Mouse (Mus musculus) limb, embryonic 13.5 days (tissue): ENCODE results near the gene Rasgef1c. TPM values are rescaled to one million over a fixed set of nuclear protein-coding genes. Genes with fewer than 3 reads are reported as not detected.

Source experiments
- ATAC-seq: fragments of 200-750 bp; cut with Nextera tagmentation; 2 replicates; pipeline ENCODE4 v1.8.0; 2017; ENCODE audit warnings: low read depth, moderate number of reproducible peaks, moderate TSS enrichment; ENCODE audit not compliant: low FRiP score
- H3K27ac ChIP-seq: fragments of 300-500 bp; sonication (generic); 2 replicates; pipeline ENCODE4 v1.5.1; 2015; ENCODE audit warnings: inconsistent platforms, mild to moderate bottlenecking, moderate library complexity
- H3K27me3 ChIP-seq: fragments of 300-500 bp; sonication (generic); 2 replicates; pipeline ENCODE4 v1.6.1; 2015; ENCODE audit warnings: mild to moderate bottlenecking, inconsistent platforms
- H3K36me3 ChIP-seq: fragments of 300-500 bp; sonication (generic); 2 replicates; pipeline ENCODE4 v1.6.1; 2015; ENCODE audit warnings: inconsistent platforms, mild to moderate bottlenecking, moderate library complexity
- H3K4me1 ChIP-seq: fragments of 300-500 bp; sonication (generic); 2 replicates; pipeline ENCODE4 v1.6.1; 2015; ENCODE audit warnings: inconsistent platforms
- H3K4me2 ChIP-seq: fragments of 300-500 bp; sonication (generic); replicated peaks from 2 replicates; pipeline ENCODE4 v1.6.1; 2015; ENCODE audit warnings: inconsistent platforms, mild to moderate bottlenecking, moderate library complexity
- H3K4me3 ChIP-seq: fragments of 300-500 bp; sonication (generic); 2 replicates; pipeline ENCODE4 v1.5.1; 2015; ENCODE audit warnings: moderate library complexity, mild to moderate bottlenecking, inconsistent platforms
- H3K9ac ChIP-seq: fragments of 300-500 bp; sonication (generic); 2 replicates; pipeline ENCODE4 v1.6.1; 2015; ENCODE audit warnings: mild to moderate bottlenecking, inconsistent platforms
- H3K9me3 ChIP-seq: fragments of 300-500 bp; sonication (generic); 2 replicates; pipeline ENCODE4 v1.6.1; 2016; ENCODE audit warnings: inconsistent platforms
- WGBS: fragments of 180-500 bp; shearing (Covaris S2); methylation state at CpG from one replicate; pipeline ENCODE4 v1.1.7; 2015; 5-methylcytosine and 5-hydroxymethylcytosine counted together
- polyA plus RNA-seq: library from polyadenylated mRNA; unstranded; fragments of >200 nt; fragmentation: Nextera tagmentation; extraction: Ambion mirVana; gene quantifications from 2 replicates; pipeline ENCODE4 v1.2.1, GENCODE M21; 2015

Gene Rasgef1c
- polyA plus RNA-seq, 1 experiment from 2014 or later, result 0.27 TPM

DNA sequence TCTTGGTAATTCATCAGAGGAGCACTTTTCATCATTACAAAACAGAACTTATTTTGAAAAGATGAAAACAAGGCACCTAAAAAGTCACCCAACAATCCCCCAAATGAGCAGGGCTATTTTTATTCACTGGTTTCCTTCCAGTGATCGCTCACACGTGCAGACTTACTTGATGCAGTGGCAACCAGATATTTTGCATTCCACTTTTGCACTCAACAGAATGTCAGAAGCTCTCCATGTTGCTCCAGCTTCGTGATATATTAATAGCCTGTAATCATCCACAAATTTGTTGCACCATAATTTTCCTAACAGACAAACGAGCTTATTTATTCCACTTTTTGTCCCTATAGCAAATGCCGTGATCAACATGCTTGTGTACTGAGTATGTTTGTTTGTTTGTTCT, 114.9 kb downstream of the Rasgef1c start:
- H3K27ac ChIP-seq, result no peak overlapping the region
- H3K4me2 ChIP-seq, result no peak overlapping the region
- no peak for ATAC-seq
- 81% methylated on average over 5 of the region's 5 CpGs for WGBS
- H3K27me3 ChIP-seq, result peaks cover 7% of the 10 kb centered on the region; the same call in 1 of the 2 replicates
- no peaks in the 10 kb centered on the region for H3K4me1 ChIP-seq
- no peaks in the 10 kb centered on the region for H3K9me3 ChIP-seq
- H3K36me3 ChIP-seq, result no peaks in the 10 kb centered on the region
- no peak overlapping the region for H3K9ac ChIP-seq
- no peak overlapping the region for H3K4me3 ChIP-seq

DNA sequence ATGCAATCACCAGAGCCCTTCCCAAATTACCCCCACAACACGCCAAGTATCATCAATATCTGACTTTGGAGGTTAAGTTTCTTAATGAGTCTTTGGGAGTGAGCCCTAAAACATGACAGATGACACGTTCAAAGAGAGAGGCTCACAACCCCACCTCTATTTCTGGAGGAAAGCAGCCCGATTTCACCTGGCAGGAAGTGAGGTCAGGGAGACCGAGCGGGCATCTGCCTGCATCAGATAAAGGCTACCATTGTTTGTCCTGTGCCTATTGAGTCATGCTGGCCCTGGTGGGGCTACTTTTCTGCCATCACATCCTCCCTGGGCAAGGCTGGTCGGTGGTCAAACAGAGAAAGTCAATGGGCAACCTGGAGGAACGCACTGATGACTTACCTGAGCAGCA, 115.9 kb downstream of the Rasgef1c start:
- H3K4me3 ChIP-seq, result no peak overlapping the region
- H3K27ac ChIP-seq, result no peak overlapping the region
- H3K9me3 ChIP-seq, result no peaks in the 10 kb centered on the region
- ATAC-seq, result no peak
- H3K4me2 ChIP-seq, result no peak overlapping the region
- peaks cover 8% of the 10 kb centered on the region; the same call in 1 of the 2 replicates for H3K27me3 ChIP-seq
- no peak overlapping the region for H3K9ac ChIP-seq
- 81% methylated on average over 7 of the region's 7 CpGs for WGBS
- H3K36me3 ChIP-seq, result no peaks in the 10 kb centered on the region
- H3K4me1 ChIP-seq, result no peaks in the 10 kb centered on the region

DNA sequence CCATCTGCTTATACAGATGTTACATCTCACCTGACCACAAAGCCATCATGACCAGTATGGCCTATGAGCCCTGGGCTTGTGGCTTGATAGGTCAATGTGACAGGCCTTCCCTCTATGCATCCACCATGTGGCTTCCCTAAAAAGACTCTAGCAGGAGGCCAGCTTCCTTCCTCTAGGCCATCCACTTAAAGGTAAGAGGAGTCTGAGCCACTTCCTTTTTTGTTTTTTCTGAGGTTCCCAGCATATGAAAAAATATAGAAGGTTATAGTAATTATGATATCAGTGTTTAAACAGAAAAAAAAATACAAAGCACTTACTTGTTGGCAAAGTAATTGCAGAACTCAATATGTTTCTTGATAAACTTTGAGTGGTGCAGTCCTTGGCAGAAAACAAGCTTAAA, 117.2 kb downstream of the Rasgef1c start:
- Histone ChIP-seq H3K4me3 (no peak overlapping the region), H3K27me3 (peaks cover 6% of the 10 kb centered on the region; the same call in 1 of the 2 replicates), H3K4me1 (no peaks in the 10 kb centered on the region), H3K27ac (no peak overlapping the region), H3K9ac (no peak overlapping the region), H3K36me3 (no peaks in the 10 kb centered on the region), H3K4me2 (no peak overlapping the region), H3K9me3 (no peaks in the 10 kb centered on the region)
- no peak for ATAC-seq

DNA sequence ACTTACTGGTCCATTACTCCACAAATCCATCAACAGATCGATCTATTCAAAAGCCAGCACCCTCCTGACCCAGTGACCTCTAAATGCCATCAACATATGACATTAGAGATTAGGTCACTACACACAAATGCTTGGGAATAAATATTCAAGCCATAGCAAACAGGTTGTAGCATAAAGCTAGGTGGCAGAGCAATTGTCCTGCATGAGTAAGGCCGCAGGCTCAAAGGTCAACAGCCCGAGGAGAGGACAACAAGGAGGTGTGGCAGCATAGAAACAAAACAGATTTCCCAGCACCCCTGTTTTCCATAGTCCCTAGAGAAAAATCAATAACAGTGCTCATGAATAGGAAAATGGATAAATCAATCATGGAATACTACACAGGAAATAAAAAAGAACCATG, 120.5 kb downstream of the Rasgef1c start:
- no peak for ATAC-seq
- H3K27me3 ChIP-seq, result peaks cover 5% of the 10 kb centered on the region; the same call in 1 of the 2 replicates
- peaks cover 10% of the 10 kb centered on the region for H3K4me1 ChIP-seq
- no peaks in the 10 kb centered on the region for H3K9me3 ChIP-seq
- no peak overlapping the region for H3K27ac ChIP-seq
- H3K36me3 ChIP-seq, result no peaks in the 10 kb centered on the region
- no peak overlapping the region for H3K4me3 ChIP-seq
- H3K4me2 ChIP-seq, result no peak overlapping the region
- H3K9ac ChIP-seq, result no peak overlapping the region
- 78% methylated on average over 3 of the region's 3 CpGs for WGBS

DNA sequence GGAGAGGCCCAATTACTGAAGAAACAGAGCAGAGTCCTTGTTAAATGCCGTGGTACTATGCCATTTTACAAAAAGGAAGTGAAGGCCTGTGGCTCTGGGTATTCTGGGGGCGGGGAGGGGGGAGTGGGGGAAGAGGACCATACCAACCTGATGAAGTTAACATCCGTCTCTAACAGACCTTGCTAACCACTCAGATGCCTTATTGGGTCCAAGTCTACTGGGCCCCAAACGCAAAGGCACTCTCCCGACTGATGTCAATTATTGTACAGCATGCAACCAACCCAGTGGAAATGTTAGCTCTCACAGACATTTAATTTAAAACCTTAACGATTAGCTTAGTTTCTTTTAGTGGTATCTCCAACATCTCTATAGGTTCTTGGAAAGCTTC, 122.8 kb downstream of the Rasgef1c start:
- WGBS, result 60% methylated on average over 6 of the region's 6 CpGs
- Histone ChIP-seq H3K9ac (no peak overlapping the region), H3K9me3 (no peaks in the 10 kb centered on the region), H3K27ac (no peak overlapping the region), H3K4me3 (peak overlapping the region; percentile 94), H3K4me2 (peak overlapping the region; percentile 75), H3K36me3 (no peaks in the 10 kb centered on the region), H3K27me3 (peaks cover 5% of the 10 kb centered on the region; the same call in 1 of the 2 replicates), H3K4me1 (peaks cover 31% of the 10 kb centered on the region)
- no peak for ATAC-seq

DNA sequence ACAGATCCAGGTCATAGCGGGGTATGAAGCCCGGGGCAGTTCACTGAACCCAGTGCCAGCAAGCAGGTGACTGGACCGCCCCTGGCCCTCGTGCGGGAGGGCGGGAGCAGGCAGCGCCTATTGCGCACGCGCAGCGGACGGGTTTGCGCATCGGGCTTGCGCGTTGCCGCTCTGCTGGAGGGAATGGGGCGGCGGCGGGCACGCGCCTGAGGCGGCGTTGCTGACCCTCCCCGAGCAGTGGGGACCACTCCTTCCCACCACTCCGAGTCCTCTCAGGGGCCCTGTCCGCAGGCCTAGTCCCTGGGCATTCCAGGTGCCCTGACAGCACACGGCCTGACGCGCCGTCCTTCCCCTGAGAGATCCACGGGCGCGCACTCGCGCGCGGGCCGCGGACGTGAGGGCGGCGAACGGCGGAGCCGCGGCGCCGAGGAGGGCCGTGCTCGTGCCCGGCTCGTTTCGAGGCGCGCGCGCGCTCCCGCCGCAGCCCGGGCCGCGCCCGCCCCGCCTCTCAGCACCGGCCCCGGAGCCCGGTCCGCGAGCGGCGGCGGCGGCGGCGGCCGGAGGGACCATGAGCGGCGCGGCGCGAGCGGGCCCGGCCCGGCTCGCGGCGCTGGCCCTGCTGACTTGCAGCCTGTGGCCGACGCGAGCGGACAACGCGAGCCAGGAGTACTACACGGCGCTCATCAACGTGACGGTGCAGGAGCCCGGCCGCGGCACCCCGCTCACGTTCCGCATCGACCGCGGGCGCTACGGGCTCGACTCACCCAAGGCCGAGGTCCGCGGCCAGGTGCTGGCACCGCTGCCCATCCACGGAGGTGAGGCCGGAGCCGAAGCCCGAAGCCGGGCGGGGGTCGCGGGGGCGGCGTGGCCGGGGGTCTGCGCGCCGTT, 123.4 kb downstream of the Rasgef1c start, which contains the start of gene Rnf130:
TSS of gene Rnf130 (plus strand) at position 514 of the 888 bp plus-strand sequence.
- Histone ChIP-seq H3K4me1 (peaks cover 32% of the 10 kb centered on the region), H3K27me3 (peaks cover 5% of the 10 kb centered on the region; the same call in 1 of the 2 replicates), H3K4me3 (peak within 1 kb of the TSS; percentile 94), H3K36me3 (no peaks in the 10 kb centered on the region), H3K9me3 (no peaks in the 10 kb centered on the region), H3K4me2 (peak within 1 kb of the TSS; percentile 75), H3K9ac (peak within 1 kb of the TSS; percentile 97), H3K27ac (peak within 1 kb of the TSS; percentile 87)
- WGBS, result under 1% methylated on average over 86 of the region's 129 CpGs
- peak; percentile 90 for ATAC-seq

DNA sequence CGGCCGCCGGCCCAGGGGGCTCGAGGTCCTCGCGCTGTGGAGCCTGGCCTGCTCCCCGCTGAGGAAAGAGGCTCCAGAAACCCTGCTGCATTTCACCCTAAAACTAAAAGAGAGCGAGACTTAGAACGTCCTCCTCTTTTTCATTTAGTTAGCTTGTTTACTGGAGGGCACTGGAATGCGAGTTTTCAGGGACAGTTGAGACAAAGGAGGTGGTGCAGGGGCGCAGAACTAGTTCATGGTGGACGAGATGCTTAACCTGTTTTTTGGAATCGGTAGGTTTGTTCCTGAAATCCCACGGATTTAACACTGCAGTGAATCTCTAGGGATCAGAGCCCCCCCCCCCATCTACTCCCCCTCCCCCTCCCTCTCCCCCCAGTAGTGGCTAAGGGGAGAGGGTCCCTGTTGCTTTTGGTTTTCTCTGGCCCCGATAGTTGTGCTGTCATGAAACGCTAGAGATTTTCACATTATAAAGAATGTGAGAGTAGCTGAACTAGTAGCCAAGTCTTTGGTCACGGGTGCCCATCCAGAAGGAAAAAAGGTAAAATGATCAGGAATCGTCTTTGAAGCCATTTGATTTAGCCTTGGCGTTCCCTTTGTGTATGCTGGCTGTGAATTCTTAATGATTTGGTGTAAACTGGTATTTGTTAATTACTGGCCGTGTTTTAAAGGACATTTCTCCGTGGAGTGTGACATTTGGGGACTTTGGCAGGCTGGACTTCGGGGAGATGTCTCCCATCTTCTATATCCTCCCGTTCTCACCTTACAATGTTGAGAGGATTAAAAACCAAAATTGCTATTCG, 124.3 kb downstream of the Rasgef1c start:
- Histone ChIP-seq H3K4me2 (peak overlapping the region; percentile 75), H3K27ac (peak overlapping the region; percentile 87), H3K9ac (peak overlapping the region; percentile 97), H3K9me3 (no peaks in the 10 kb centered on the region), H3K36me3 (no peaks in the 10 kb centered on the region), H3K4me3 (peak overlapping the region; percentile 94), H3K4me1 (peaks cover 32% of the 10 kb centered on the region), H3K27me3 (peaks cover 5% of the 10 kb centered on the region; the same call in 1 of the 2 replicates)
- peak; percentile 13; the same call in 1 of the 2 replicates for ATAC-seq
- 5% methylated on average over 24 of the region's 24 CpGs for whole genome bisulfite sequencing

GRCm38 (mm10) chr11:50026521-50027090, 125.0 kb downstream of the Rasgef1c start:
- Histone ChIP-seq H3K9me3 (no peaks in the 10 kb centered on the region), H3K27me3 (peaks cover 2% of the 10 kb centered on the region; the same call in 1 of the 2 replicates), H3K9ac (peak overlapping the region; percentile 97), H3K4me2 (peak overlapping the region; percentile 75), H3K4me1 (peaks cover 34% of the 10 kb centered on the region), H3K36me3 (no peaks in the 10 kb centered on the region), H3K27ac (no peak overlapping the region), H3K4me3 (peak overlapping the region; percentile 94)
- 29% methylated on average over 3 of the region's 3 CpGs for WGBS
- no peak for ATAC-seq

DNA sequence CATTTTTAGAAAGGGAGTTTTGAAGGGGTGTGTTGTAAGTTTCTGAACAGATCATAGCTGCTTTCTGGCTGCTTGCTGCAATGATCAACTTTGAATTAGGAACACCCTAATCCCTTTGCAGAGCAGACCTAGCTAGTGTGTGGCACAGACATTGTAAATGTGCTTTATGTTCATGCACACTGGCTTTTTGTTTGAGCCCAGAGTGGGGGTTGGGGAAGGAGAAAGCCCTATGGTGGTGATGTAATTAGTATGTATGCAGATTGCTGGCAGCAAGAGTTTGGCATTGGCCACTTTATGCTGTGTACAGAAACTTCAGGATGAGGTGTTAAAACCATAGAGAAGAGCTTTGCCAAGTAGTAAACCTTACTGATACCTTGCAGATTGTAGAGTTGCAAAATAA, 126.8 kb downstream of the Rasgef1c start:
- Histone ChIP-seq H3K27ac (no peak overlapping the region), H3K4me3 (no peak overlapping the region), H3K4me1 (peaks cover 43% of the 10 kb centered on the region), H3K4me2 (peak overlapping the region; percentile 17; the same call in 1 of the 2 replicates), H3K9me3 (no peaks in the 10 kb centered on the region), H3K9ac (no peak overlapping the region), H3K27me3 (0 out of 2 replicates have a peak, but pooled peaks cover 2% of the 10 kb centered on the region), H3K36me3 (no peaks in the 10 kb centered on the region)
- no peak for ATAC-seq
